Mouse (Mus musculus) layer of hippocampus, adult 8-10 months (tissue): ENCODE results near the gene Nfkbie. TPM values are rescaled to one million over a fixed set of nuclear protein-coding genes. Genes with fewer than 3 reads are reported as not detected.

Source experiments
- DNase-seq, 2 experiments: peaks; one replicate each; pipeline ENCODE4 v3.0.0; 2022; ENCODE audit warnings: low spot score in 2 of 2
- total RNA-seq, 4 experiments: library from RNA; stranded (reverse); gene quantifications; 2 replicates each; pipeline ENCODE4 v1.2.4; 2022

Gene Nfkbie
- total RNA-seq, 4 experiments from 2014 or later = 2.3 to 3.3 (median 2.7) TPM

GRCm38 (mm10) chr17:45596631-45597396 lies 41.3 kb downstream of the Nfkbie start:
- DNase-seq = peak in 1 of 2 experiments; percentile 58

- DNase-seq = no peak
Measured at GRCm38 (mm10) chr17:45597787-45598186, 42.3 kb downstream of the Nfkbie start.

- no peak for DNase-seq
Measured at GRCm38 (mm10) chr17:45598376-45598775, 42.9 kb downstream of the Nfkbie start.

GRCm38 (mm10) chr17:45598891-45599290 lies 43.4 kb downstream of the Nfkbie start:
- no peak for DNase-seq

GRCm38 (mm10) chr17:45599446-45600242 lies 44.1 kb downstream of the Nfkbie start, which contains the start of gene Slc29a1:
TSS of gene Slc29a1 (minus strand) at chr17:45599606.
- no peak for DNase-seq

GRCm38 (mm10) chr17:45600267-45600666 lies 44.8 kb downstream of the Nfkbie start:
- DNase-seq = no peak

- DNase-seq = no peak
Measured at GRCm38 (mm10) chr17:45601325-45601724, 45.8 kb downstream of the Nfkbie start.

GRCm38 (mm10) chr17:45601877-45602304 lies 46.4 kb downstream of the Nfkbie start, which contains the start of gene Mymx:
TSS of gene Mymx (minus strand) at chr17:45602102.
- no peak for DNase-seq

- DNase-seq = no peak
Measured at GRCm38 (mm10) chr17:45602984-45603383, 47.5 kb downstream of the Nfkbie start.

GRCm38 (mm10) chr17:45606992-45607879 lies 51.7 kb downstream of the Nfkbie start:
- no peak for DNase-seq

GRCm38 (mm10) chr17:45608396-45608795 lies 52.9 kb downstream of the Nfkbie start:
- DNase-seq = no peak

GRCm38 (mm10) chr17:45610144-45610866 lies 54.8 kb downstream of the Nfkbie start:
- no peak for DNase-seq

GRCm38 (mm10) chr17:45612008-45612407 lies 56.5 kb downstream of the Nfkbie start:
- DNase-seq = no peak

Other genes starting within 250 kb of the Nfkbie start
- gene Cdc5l, start 122.0 kb upstream of the Nfkbie start, total RNA-seq = 10 to 100 TPM; 50.3 to 60.3 (median 55.7) TPM
- gene Spats1, start 80.3 kb upstream of the Nfkbie start, total RNA-seq = 1 to 10 TPM; 5.0 to 7.8 (median 5.9) TPM
- gene Aars2, start 48.9 kb upstream of the Nfkbie start, total RNA-seq = 10 to 100 TPM; 21.8 to 30.6 (median 24.3) TPM
- gene Tcte1, start 32.3 kb upstream of the Nfkbie start, total RNA-seq = 1 to 10 TPM in 3 of 4 experiments, under 1 TPM in 1; 0.92 to 1.3 (median 1.1) TPM
- 100 to 1,000 TPM in 3 of 4 experiments, 10 to 100 TPM in 1; 91.5 to 121 (median 111) TPM for gene Tmem151b, start 6.0 kb upstream of the Nfkbie start, total RNA-seq
- 10 to 100 TPM; 26.6 to 35.6 (median 30.3) TPM for gene Slc35b2, start 8.2 kb downstream of the Nfkbie start, total RNA-seq
- gene Hsp90ab1, start 17.6 kb downstream of the Nfkbie start, total RNA-seq = 1,000 to 10,000 TPM; 1,566 to 2,023 (median 1,742) TPM
- 10 to 100 TPM; 19.4 to 26.3 (median 21.0) TPM for gene Slc29a1, start 43.9 kb downstream of the Nfkbie start, total RNA-seq
- not detected for gene Mymx, start 46.4 kb downstream of the Nfkbie start, total RNA-seq
- gene Capn11, start 103.6 kb downstream of the Nfkbie start, total RNA-seq = 1 to 10 TPM in 1 of 4 experiments, under 1 TPM in 3; 0.22 to 1.1 (median 0.41) TPM
- gene Mrpl14, start 130.6 kb downstream of the Nfkbie start, total RNA-seq = 10 to 100 TPM; 36.8 to 48.9 (median 39.1) TPM
- gene Tmem63b, start 131.2 kb downstream of the Nfkbie start, total RNA-seq = 100 to 1,000 TPM; 160 to 184 (median 166) TPM
- not detected for gene 1600014C23Rik, start 178.1 kb downstream of the Nfkbie start, total RNA-seq